Mouse (Mus musculus) megakaryocyte, embryonic 14.5 days (primary cell): ENCODE results near the gene Cx3cr1.

Source experiments
- FLI1 ChIP-seq: IDR thresholded peaks from 2 replicates; pipeline ENCODE4 v1.6.1; 2012; ENCODE audit warnings: low read length, inconsistent platforms, mixed read lengths
- GATA1 ChIP-seq: IDR thresholded peaks from 3 replicates; pipeline ENCODE4 v1.6.1; 2012; ENCODE audit warnings: mixed read lengths, low read length, inconsistent platforms, borderline replicate concordance

- no peak for TF ChIP-seq GATA1
- TF ChIP-seq FLI1 = no peak
Observed at GRCm38 (mm10) chr9:120024625-120025024, 45.1 kb downstream of the Cx3cr1 start.
